Mouse (Mus musculus): ENCODE measurements around the gene Hexim2. TPM values are rescaled to one million over a fixed set of nuclear protein-coding genes. Genes with fewer than 3 reads are reported as not detected.
A peak's percentile ranks its signal among the peaks of the same experiment; 100 is the strongest.

Hexim2 gene
- polyA plus RNA-seq, 1 experiment from 2014 or later = 8.3 TPM

DNA sequence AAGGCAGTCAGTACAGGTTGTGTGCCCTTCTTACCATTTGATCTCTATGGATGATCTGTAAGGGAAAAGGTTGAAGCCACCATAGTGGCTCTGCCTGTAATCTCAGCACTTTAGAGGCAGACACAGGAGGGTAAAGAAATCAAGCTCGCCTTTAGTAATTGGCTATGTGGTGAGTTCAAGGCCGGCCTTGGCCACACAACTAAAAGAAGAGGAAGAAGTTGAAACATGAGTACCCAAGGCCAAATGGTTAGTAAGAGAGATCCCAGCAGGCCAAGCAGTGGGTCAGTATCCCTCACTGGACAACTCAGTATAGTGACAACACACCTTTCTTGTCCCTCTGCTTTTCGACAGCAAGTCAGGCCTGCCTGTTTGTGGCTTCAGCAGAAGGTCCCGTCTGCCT, 17.5 kb downstream of the Hexim2 start:
- Histone ChIP-seq H3K4me1 (ENCODE audit: control insufficient read depth, insufficient read depth, low read length) (no peaks in the 10 kb centered on the region), H3K27me3 (ENCODE audit: control insufficient read depth, insufficient read depth, low read length) (no peaks in the 10 kb centered on the region), H3K27ac (replicated peaks; ENCODE audit: low read depth, low read length) (no peak overlapping the region), H3K9me3 (replicated peaks; ENCODE audit: control insufficient read depth, low read length) (no peaks in the 10 kb centered on the region), H3K9ac (replicated peaks; ENCODE audit: low read length) (no peak overlapping the region), H3K4me3 (ENCODE audit: low read depth, low read length) (no peak overlapping the region), H3K36me3 (replicated peaks; ENCODE audit: control insufficient read depth, insufficient read depth, low read depth, low read length) (no peaks in the 10 kb centered on the region), H3K4me2 (ENCODE audit: low read depth, low read length) (no peak overlapping the region)
- ATAC-seq (replicated peaks; ENCODE audit: insufficient number of reproducible peaks, low FRiP score, low TSS enrichment, low read depth) (no peak), DNase-seq (ENCODE audit: low spot score) (no peak)
- 90% methylated on average over 4 of the region's 4 CpGs for WGBS

DNA sequence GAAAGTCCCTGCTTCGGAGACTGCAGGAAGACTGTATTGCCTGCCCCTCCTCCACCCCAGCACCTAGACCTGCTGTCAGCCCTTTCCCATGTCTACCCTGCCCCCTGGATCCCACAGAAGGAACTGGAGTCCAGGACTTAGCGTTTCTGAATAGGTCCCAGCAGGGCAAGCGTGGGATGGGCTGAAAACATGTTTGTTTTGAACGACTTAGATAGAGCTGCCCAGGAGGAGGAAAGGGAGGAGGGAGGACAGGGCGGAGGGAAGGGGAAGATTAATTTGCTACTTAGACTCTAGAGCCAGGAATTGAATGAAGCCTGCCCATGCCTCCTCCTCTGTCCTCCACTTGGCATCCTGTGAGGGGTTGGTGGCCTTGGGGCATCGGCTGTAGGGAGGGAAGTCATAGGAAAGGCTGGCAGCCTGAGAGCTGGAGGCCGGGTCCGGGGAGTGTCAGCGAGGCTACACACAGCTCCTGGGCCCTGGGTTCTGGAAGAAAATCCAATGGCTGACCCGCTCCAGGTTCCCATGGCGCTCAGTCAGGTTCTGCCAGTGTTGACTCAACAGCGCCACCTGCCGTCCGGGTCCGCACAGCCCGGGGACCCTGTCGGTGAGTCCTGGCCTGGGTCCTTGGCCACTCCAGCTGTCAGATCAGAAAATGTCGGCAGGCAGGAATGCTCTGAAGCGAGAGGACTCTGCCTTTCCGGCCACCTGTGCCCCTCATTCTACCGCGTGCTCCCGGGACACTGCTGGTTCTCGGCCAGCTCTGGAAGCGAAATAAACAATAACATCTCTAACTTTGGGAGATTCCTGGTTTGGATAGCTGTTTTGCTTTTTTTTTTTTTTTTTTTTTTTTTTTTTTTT, 26.6 kb downstream of the Hexim2 start:
- peak; percentile 89 for ATAC-seq (replicated peaks; ENCODE audit: insufficient number of reproducible peaks, low FRiP score, low TSS enrichment, low read depth)
- Histone ChIP-seq H3K4me3 (ENCODE audit: low read depth, low read length) (peak overlapping the region; percentile 8; the same call in 1 of the 2 replicates), H3K27ac (replicated peaks; ENCODE audit: low read depth, low read length) (no peak overlapping the region), H3K4me2 (ENCODE audit: low read depth, low read length) (peak overlapping the region; percentile 49), H3K9ac (replicated peaks; ENCODE audit: low read length) (peak overlapping the region; percentile 3; the same call in 1 of the 2 replicates), H3K27me3 (ENCODE audit: control insufficient read depth, insufficient read depth, low read length) (no peaks in the 10 kb centered on the region), H3K9me3 (replicated peaks; ENCODE audit: control insufficient read depth, low read length) (no peaks in the 10 kb centered on the region), H3K4me1 (ENCODE audit: control insufficient read depth, insufficient read depth, low read length) (no peaks in the 10 kb centered on the region), H3K36me3 (replicated peaks; ENCODE audit: control insufficient read depth, insufficient read depth, low read depth, low read length) (no peaks in the 10 kb centered on the region)
- peak; percentile 91 for DNase-seq (ENCODE audit: low spot score)
- under 1% methylated on average over 25 of the region's 25 CpGs for WGBS

DNA sequence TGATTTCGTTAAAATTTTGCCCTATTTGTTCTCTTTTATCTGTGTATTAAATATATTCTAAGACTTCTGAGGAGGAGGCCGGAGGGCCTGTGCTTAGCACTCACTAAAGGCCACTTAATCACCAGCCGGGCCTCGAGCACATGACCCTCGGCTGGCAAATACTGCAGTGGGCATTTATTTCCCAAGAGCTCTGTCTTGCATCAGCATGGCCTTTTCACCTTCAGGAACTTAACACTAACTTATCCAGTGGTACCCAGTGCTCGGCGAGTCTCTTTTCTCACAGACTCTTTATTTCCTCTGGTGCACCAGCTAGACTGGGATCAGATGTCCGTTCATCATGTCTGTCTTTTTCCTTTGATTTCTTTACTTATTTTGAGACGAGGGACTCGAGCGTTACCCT, 28.5 kb downstream of the Hexim2 start:
- H3K4me1 ChIP-seq (ENCODE audit: control insufficient read depth, insufficient read depth, low read length) = no peaks in the 10 kb centered on the region
- WGBS = 90% methylated on average over 11 of the region's 11 CpGs
- H3K36me3 ChIP-seq (replicated peaks; ENCODE audit: control insufficient read depth, insufficient read depth, low read depth, low read length) = no peaks in the 10 kb centered on the region
- H3K27me3 ChIP-seq (ENCODE audit: control insufficient read depth, insufficient read depth, low read length) = no peaks in the 10 kb centered on the region
- no peak overlapping the region for H3K27ac ChIP-seq (replicated peaks; ENCODE audit: low read depth, low read length)
- DNase-seq (ENCODE audit: low spot score) (no peak), ATAC-seq (replicated peaks; ENCODE audit: insufficient number of reproducible peaks, low FRiP score, low TSS enrichment, low read depth) (no peak)
- H3K9ac ChIP-seq (replicated peaks; ENCODE audit: low read length) = no peak overlapping the region
- no peak overlapping the region for H3K4me3 ChIP-seq (ENCODE audit: low read depth, low read length)
- no peak overlapping the region for H3K4me2 ChIP-seq (ENCODE audit: low read depth, low read length)
- H3K9me3 ChIP-seq (replicated peaks; ENCODE audit: control insufficient read depth, low read length) = no peaks in the 10 kb centered on the region

DNA sequence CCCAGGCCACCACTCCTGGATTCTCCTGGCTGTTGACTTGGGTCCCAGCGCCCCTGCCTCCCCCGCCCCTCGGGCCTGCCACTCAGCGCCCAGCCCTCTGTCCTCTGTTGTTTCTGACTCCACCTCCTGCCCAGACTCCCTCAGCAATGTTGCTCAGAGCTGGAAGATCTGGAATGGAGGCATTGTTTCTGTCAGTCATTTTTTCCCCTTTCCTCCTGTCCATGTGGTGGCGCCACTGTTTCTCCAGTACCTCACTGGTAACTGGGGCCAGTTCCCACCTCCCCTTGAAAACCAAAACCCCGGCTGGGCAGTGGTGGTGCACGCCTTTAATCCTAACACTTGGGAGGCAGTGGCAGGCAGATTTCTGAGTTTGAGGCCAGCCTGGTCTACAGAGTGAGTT, 29.2 kb downstream of the Hexim2 start:
- H3K9ac ChIP-seq (replicated peaks; ENCODE audit: low read length) = no peak overlapping the region
- no peak overlapping the region for H3K27ac ChIP-seq (replicated peaks; ENCODE audit: low read depth, low read length)
- H3K9me3 ChIP-seq (replicated peaks; ENCODE audit: control insufficient read depth, low read length) = no peaks in the 10 kb centered on the region
- H3K4me3 ChIP-seq (ENCODE audit: low read depth, low read length) = no peak overlapping the region
- H3K4me1 ChIP-seq (ENCODE audit: control insufficient read depth, insufficient read depth, low read length) = no peaks in the 10 kb centered on the region
- WGBS = 80% methylated on average over 7 of the region's 7 CpGs
- DNase-seq (ENCODE audit: low spot score) = no peak
- ATAC-seq (replicated peaks; ENCODE audit: insufficient number of reproducible peaks, low FRiP score, low TSS enrichment, low read depth) = no peak
- no peak overlapping the region for H3K4me2 ChIP-seq (ENCODE audit: low read depth, low read length)
- H3K36me3 ChIP-seq (replicated peaks; ENCODE audit: control insufficient read depth, insufficient read depth, low read depth, low read length) = no peaks in the 10 kb centered on the region
- H3K27me3 ChIP-seq (ENCODE audit: control insufficient read depth, insufficient read depth, low read length) = no peaks in the 10 kb centered on the region

DNA sequence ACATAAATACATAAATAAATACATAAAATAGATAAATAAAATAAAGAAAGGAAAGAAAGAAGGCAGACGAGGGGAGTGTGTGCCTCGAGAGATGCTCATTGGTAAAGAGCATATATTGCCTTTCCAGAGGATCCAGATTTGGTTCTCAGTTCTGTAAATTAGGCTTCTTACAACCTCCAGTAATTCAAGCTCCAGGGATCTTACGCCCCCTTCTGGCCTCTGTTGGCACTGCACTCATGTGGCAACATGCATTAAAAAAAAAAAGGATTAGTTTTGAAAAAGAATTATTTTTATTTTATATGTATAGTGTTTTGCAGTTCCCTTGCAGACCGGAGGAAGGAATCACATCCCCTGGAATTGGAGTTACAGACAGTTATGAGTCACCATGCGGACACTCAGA, 29.9 kb downstream of the Hexim2 start:
- peak; percentile 23 for DNase-seq (ENCODE audit: low spot score)
- WGBS = 82% methylated on average over 5 of the region's 5 CpGs
- Histone ChIP-seq H3K4me3 (ENCODE audit: low read depth, low read length) (no peak overlapping the region), H3K27me3 (ENCODE audit: control insufficient read depth, insufficient read depth, low read length) (no peaks in the 10 kb centered on the region), H3K9ac (replicated peaks; ENCODE audit: low read length) (no peak overlapping the region), H3K4me1 (ENCODE audit: control insufficient read depth, insufficient read depth, low read length) (no peaks in the 10 kb centered on the region), H3K4me2 (ENCODE audit: low read depth, low read length) (no peak overlapping the region), H3K27ac (replicated peaks; ENCODE audit: low read depth, low read length) (no peak overlapping the region), H3K36me3 (replicated peaks; ENCODE audit: control insufficient read depth, insufficient read depth, low read depth, low read length) (no peaks in the 10 kb centered on the region), H3K9me3 (replicated peaks; ENCODE audit: control insufficient read depth, low read length) (no peaks in the 10 kb centered on the region)
- no peak for ATAC-seq (replicated peaks; ENCODE audit: insufficient number of reproducible peaks, low FRiP score, low TSS enrichment, low read depth)

DNA sequence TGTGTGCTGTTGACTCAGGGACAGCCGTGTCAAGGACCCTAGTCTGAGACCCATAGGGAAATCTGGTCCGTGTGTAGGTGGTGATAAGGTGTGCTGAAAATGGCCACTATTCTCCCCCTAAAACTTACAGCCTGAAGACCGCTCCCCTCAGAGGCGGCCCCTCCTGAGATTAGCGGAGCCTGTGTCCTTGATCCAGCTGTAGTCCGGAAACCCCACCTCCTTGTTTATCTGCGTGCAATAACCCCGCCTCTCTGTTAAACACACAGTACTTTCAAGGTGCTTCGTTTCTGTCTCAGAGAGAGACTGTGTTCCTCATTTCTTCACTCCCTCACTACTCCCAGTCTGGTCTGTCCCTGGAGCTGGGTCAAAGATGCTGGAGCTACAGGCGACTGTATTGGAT, 32.2 kb downstream of the Hexim2 start:
- Histone ChIP-seq H3K27me3 (ENCODE audit: control insufficient read depth, insufficient read depth, low read length) (peaks cover 4% of the 10 kb centered on the region), H3K36me3 (replicated peaks; ENCODE audit: control insufficient read depth, insufficient read depth, low read depth, low read length) (no peaks in the 10 kb centered on the region), H3K9me3 (replicated peaks; ENCODE audit: control insufficient read depth, low read length) (no peaks in the 10 kb centered on the region), H3K4me1 (ENCODE audit: control insufficient read depth, insufficient read depth, low read length) (no peaks in the 10 kb centered on the region), H3K9ac (replicated peaks; ENCODE audit: low read length) (no peak overlapping the region), H3K4me3 (ENCODE audit: low read depth, low read length) (no peak overlapping the region), H3K4me2 (ENCODE audit: low read depth, low read length) (no peak overlapping the region), H3K27ac (replicated peaks; ENCODE audit: low read depth, low read length) (no peak overlapping the region)
- no peak for ATAC-seq (replicated peaks; ENCODE audit: insufficient number of reproducible peaks, low FRiP score, low TSS enrichment, low read depth)
- no peak for DNase-seq (ENCODE audit: low spot score)
- WGBS = 25% methylated on average over 10 of the region's 10 CpGs

DNA sequence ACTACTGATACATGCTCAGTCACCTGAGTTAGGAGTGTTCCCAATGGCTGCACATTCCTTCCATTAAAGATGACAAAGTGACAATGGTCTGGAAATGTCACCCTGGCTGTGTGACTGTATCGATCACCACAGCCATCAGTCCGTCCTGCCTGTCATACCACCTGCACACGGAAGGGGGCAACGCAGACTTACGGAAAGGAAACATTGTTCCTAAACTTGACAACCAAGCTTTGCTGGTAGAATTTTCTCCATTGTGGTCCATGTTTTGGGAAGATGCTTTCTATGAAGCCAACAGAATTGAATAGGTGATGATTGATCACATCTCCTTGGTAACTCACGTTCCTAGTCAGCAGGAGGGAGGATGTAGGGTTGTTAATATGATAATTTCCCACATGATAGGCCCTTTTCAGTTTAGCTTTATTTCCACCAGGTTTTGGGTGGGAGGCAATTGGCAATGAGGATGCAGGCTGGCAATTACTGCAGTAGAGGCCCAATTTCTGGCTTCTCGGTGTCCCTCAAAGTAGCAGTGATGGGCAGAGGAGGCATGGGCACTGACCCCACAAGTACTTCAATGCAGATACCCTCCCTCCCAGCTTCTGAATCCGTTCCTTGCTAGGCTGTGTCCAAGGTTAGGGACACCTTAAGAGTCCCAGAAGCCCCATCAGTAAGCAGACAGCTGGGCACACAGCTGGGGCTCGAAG, 36.6 kb downstream of the Hexim2 start:
- no peaks in the 10 kb centered on the region for H3K36me3 ChIP-seq (replicated peaks; ENCODE audit: control insufficient read depth, insufficient read depth, low read depth, low read length)
- no peak overlapping the region for H3K4me3 ChIP-seq (ENCODE audit: low read depth, low read length)
- no peak overlapping the region for H3K9ac ChIP-seq (replicated peaks; ENCODE audit: low read length)
- H3K4me1 ChIP-seq (ENCODE audit: control insufficient read depth, insufficient read depth, low read length) = peaks cover 4% of the 10 kb centered on the region; the same call in 1 of the 2 replicates
- DNase-seq (ENCODE audit: low spot score) (peak; percentile 65), ATAC-seq (replicated peaks; ENCODE audit: insufficient number of reproducible peaks, low FRiP score, low TSS enrichment, low read depth) (no peak)
- peaks cover 38% of the 10 kb centered on the region for H3K27me3 ChIP-seq (ENCODE audit: control insufficient read depth, insufficient read depth, low read length)
- no peaks in the 10 kb centered on the region for H3K9me3 ChIP-seq (replicated peaks; ENCODE audit: control insufficient read depth, low read length)
- 28% methylated on average over 9 of the region's 9 CpGs for WGBS
- H3K4me2 ChIP-seq (ENCODE audit: low read depth, low read length) = no peak overlapping the region
- H3K27ac ChIP-seq (replicated peaks; ENCODE audit: low read depth, low read length) = no peak overlapping the region

DNA sequence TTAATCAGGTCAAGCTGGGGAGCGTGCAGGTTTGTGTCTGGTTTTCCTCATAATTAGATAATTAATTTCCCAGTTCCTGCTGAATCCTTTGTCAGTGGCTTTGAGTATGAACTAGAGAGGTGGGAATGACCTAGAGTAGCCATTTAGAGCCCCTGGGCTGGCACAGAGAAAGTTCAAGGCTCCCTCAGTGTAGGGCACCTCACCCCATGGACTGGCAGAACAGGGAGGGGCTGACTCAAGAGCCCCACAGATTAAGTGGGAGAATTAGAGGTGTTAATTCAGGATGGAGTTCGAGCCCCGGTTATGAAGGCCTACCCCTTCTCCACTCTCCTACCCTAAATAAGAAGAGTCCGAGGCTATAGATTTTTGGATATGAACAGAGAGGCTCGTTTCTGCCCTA, 37.4 kb downstream of the Hexim2 start:
- Histone ChIP-seq H3K27ac (replicated peaks; ENCODE audit: low read depth, low read length) (no peak overlapping the region), H3K9me3 (replicated peaks; ENCODE audit: control insufficient read depth, low read length) (no peaks in the 10 kb centered on the region), H3K36me3 (replicated peaks; ENCODE audit: control insufficient read depth, insufficient read depth, low read depth, low read length) (no peaks in the 10 kb centered on the region), H3K9ac (replicated peaks; ENCODE audit: low read length) (no peak overlapping the region), H3K27me3 (ENCODE audit: control insufficient read depth, insufficient read depth, low read length) (peaks cover 38% of the 10 kb centered on the region), H3K4me2 (ENCODE audit: low read depth, low read length) (no peak overlapping the region), H3K4me3 (ENCODE audit: low read depth, low read length) (no peak overlapping the region), H3K4me1 (ENCODE audit: control insufficient read depth, insufficient read depth, low read length) (peaks cover 4% of the 10 kb centered on the region; the same call in 1 of the 2 replicates)
- DNase-seq (ENCODE audit: low spot score) (no peak), ATAC-seq (replicated peaks; ENCODE audit: insufficient number of reproducible peaks, low FRiP score, low TSS enrichment, low read depth) (no peak)
- WGBS = 73% methylated on average over 5 of the region's 5 CpGs
